Mouse (Mus musculus) right cerebral cortex, postnatal 36 days (tissue): ENCODE measurements around the gene Tcf7l1.
"Not testable (repeated sequence)": the region's sequence is repeated elsewhere in the genome, so short reads cannot be mapped to it uniquely, and the experiment has no call there.

Experiments used
- DNase-seq, 2 experiments: peaks; one replicate each; pipeline ENCODE4 v3.0.0; 2022; ENCODE audit warnings: low spot score in 2 of 2, mixed read lengths in 1 of 2

Tcf7l1 gene

DNA sequence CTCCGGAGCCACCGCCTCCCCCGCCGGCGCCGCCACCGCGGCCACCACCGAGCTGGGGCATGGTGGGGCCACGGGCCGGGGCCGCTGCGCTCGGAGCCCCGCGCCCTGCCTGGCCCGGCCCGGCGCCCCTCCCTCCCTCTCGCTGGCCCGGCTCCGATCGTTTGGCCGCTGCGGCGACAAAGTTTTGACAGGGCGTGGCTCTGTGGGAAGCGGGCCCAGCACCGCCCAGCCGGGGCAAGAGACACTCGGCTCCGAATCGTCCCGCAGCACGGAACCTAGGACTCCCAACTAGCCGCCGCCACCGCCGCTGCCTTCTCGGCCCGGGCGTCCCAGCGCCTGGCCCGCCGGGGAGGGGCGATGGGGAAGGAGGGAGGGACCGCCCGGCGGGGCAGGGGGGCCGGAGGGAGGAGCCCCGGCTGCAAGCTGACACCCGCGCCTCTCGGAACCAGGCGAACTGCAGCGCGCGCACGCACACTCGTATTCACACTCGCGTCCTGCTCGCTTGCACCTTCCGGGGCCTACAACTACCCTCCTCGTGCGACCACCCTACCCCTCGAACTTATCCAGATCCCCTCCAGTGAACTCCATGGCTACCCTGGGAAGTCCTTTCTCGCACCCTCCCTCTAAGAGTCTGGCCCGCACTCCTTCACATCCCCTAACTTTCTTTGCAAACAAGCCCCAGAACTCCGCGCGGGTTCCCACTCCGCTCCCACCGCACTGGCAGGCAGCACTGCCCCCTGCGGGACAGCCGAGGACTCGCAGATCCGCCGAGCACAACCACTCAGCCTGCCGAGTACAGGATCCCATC is at the start of gene Tcf7l1:
Gene Tcf7l1, minus strand, starts transcription at position 363 of the 808 bp plus-strand sequence.
- peak; percentile 64 to 79 for DNase-seq

DNA sequence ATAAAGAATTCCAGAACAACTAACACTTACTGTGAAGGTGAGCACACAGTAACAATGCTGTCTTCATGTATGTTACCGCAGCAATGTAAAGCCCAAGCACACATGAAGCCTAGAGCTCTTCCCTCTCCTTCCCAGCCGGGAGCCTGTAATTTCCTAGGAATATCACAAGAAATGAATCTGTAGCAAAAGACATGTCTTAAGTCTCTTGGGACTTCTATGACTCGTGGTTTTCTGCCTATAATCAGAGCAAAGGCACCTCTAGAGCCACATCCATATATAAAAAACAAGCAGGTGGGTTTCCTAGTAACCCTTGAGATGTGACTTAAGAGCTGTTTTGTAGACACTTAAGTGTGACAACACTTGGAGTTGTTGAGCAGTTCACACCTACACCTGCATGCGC is 48.7 kb upstream of the Tcf7l1 start:
- no peak for DNase-seq

DNA sequence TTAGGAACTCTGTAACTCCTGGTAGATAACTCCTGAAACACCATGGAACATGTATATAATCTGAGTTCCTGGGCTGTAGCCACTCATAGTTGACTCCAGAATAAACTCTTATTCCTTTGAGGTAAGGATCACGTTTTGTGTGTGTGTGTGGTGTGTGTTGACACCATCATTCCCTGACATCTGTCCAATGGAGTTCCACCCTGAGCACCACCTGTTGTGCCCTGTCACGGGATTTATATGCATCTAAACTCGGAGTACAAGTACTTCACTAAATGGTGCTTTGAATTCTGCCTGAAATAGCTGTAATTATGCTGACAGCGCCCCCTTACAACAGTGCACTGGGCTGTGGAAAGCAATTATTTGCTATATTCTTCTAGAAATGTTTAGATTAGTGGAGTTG is 45.5 kb upstream of the Tcf7l1 start:
- DNase-seq: no peak

GRCm38 (mm10) chr6:72831858-72832257 is 42.8 kb upstream of the Tcf7l1 start:
- DNase-seq: no peak

DNA sequence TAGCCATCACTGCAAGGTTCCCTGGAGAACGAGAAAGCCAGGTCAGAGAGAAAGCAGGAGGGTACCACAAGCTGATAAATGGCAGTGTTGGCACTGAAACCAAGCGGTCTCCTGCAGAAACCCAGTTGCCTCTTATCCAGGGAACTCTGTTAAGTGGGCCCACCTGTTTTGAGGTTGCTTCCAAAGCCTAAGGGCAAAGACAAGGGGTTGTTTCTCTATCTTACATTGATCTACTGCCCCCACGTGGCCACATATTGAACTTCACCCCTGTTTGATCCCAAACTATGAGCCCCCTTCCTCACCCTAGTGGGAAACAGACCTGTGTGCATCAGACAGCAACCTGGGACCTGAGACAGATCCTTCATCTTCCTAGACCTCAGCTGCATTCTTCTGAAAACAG is 42.2 kb upstream of the Tcf7l1 start:
- DNase-seq: peak in 1 of 2 experiments; percentile 16

DNA sequence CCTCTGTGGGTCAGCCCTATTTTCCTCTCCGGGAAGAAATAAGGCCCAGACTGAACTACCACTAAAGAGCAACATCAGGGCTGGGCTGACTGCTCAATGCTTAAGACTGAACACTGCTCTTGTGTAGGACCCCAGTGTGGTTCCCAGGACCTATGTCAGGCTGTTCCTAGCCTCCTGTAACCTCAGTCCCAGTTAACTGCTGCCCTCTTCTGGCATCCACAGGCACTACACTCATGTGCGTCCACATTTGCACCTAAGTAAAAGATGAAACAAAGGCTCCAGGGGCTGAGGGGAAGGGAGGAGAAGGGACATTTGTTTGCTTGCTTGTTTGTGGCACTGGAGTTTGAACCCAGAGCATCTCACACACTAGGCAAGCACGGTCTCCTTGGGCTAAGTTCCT is 39.8 kb upstream of the Tcf7l1 start:
- no peak for DNase-seq

- not testable (repeated sequence) for DNase-seq
Measured at GRCm38 (mm10) chr6:72828037-72828436, 39.0 kb upstream of the Tcf7l1 start.

- no peak for DNase-seq
Measured at GRCm38 (mm10) chr6:72825762-72826161, 36.7 kb upstream of the Tcf7l1 start.

DNA sequence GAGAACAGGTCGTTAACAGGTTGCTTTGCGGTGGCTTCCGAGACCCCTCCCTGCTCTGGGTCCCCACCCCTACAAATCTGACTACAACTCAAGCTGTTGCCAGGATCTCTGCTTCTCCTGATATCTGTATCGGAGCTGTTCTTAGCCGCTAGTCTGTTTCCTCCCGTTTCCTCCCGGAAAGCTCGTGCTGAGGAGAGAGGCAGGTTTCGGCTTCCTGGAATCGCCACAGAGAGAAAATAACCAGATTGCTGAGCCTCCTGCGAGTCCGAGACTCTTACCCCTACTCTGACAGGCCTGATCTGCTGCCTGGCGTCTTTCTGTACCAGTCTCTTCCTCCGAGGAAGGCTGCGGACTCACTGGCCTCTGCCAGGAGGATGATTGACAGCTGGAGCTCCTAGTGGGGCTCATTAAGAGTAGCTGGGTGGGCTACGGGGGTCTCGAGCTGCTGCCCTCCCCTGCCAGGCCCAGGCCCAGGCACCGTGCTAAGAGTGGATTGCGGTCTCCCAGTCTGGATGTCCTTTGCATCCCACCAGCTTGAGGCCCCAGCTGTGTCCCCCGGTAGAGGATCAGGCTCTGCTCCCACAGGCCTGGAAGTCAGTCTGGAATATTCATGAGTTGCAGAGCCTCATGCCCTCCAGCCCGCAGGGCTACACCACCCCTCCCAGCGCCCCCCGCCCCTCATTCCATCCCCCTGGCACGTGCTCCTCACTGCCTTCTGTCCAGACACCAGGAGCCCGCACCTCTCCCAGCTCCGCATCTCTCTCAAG is 36.1 kb upstream of the Tcf7l1 start:
- DNase-seq: no peak

- DNase-seq: no peak
Measured at GRCm38 (mm10) chr6:72813456-72813855, 24.4 kb upstream of the Tcf7l1 start.

DNA sequence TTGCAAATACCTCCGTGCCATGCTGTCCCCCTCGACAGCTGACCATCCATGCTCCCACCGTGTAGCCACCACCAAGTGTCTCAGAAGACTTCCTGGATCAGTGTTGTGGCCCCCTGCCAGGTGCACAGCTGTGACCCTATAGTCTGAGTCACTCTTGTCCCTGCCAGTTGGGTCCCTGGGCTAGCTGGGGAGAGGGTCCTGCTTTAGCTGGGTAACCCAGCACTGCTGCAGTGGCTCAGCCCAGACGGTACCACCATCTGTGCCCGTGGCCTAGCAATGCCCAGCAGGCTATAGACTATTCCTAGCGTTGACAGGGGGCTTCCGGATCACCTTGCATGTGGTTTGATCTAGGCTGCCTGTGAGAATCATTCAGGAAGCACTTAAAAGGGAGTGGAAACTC is 21.2 kb upstream of the Tcf7l1 start:
- DNase-seq: no peak

- DNase-seq: no peak
Measured at GRCm38 (mm10) chr6:72809522-72810149, 20.6 kb upstream of the Tcf7l1 start.

DNA sequence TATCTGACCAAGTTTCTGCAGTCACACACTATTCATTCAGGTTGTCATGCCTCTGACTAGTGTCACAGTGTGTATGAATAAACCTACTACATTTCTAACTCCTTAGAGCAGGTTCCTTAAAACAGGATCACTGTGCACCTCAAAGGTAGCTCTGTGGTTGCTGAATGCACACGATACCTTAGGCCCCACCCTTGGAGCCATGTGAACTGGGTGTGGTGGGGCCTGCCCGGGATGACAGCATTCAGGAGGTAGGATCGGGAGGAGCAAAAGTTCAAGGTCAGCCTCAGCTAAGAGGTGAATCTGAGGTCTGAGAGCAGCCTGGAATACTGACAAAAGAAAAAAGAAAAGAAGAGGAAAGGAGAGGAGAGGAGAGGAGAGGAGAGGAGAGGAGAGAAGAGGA is 19.3 kb upstream of the Tcf7l1 start:
- DNase-seq: no peak

- DNase-seq: no peak
Measured at GRCm38 (mm10) chr6:72803669-72804068, 14.6 kb upstream of the Tcf7l1 start.

- DNase-seq: no peak
Measured at GRCm38 (mm10) chr6:72802119-72802518, 13.1 kb upstream of the Tcf7l1 start.

DNA sequence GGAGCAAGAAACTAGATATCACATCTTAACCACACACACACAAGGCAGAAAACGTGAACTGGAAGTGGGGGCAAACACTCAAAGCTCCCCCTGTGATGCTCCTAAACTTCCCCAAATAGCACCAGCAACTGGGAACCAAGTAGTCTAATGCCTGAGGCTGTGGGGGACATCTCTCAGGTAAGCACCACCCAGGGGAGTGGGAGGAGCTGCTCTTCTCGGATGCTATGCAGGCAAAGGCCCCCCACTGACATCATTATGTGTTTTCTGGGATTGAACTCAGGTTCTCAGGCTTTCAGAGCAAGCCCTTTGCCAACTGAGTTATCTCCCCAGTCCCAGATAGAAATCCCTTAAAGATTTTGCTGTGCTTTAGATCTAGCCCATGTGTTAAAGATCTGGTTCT is 11.6 kb upstream of the Tcf7l1 start:
- DNase-seq: no peak

DNA sequence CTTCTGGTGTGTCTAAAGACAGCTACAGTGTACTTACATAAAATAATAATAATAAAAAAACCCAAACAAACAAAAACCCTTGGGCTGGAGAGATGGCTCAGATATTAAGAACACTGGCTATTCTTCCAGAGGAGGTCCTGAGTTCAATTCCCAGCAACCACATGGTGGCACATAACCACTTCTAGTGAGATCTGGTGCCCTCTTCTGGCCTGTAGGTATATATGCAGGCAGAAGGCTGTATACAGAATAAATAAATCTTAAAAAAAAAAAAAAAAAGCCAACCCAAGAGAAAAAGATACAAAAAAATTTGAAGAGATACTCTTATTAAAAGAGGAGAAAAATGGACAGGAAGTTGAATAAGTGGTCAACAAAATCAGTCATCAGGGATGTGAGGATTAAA is 8.7 kb upstream of the Tcf7l1 start:
- DNase-seq: no peak

DNA sequence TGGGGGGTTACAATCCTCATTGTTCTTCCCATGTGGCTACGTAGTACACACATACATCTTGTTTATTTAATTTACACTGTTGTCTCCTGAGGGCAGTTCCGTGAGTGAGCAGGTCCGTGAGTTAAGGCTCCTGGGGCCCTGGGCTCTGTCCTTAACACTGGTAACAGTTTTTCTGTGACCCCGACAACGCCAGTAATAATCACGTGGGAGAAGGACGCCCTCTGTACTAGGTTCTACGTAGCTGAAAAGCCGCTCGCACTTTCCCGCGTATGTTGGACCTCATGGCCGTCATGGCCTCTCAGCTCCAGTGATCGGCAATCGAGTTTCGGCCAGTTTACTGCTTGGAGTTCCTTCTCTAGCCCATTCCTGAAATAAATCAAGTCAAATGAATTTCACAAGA is 6.4 kb upstream of the Tcf7l1 start:
- DNase-seq: no peak

- DNase-seq: no peak
Measured at GRCm38 (mm10) chr6:72794870-72795269, 5.8 kb upstream of the Tcf7l1 start.

DNA sequence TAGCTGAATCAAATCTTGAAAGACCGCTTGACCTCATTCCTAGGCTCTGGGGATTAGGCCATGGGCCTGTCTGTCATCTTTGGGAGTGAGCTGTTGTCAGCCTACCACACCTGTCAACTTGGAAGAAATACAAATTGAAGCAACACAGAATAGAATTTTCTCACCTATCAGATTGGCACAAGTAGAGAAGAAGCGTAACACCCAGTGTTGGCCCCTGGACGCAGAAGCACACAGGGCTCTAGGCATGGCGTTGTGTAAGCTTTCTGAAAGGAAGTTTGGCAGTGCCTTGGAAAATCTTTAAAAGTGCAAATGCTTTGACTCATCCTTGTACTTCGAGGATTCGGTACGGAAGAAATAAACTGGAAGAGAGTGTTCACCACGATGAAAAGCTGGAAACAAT is 3.6 kb upstream of the Tcf7l1 start:
- DNase-seq: no peak

- no peak for DNase-seq
Measured at GRCm38 (mm10) chr6:72787948-72788891, 834 bp downstream of the Tcf7l1 start.
